Mouse (Mus musculus): Measurements from ENCODE around the gene Elf4.
"Not testable (repeated sequence)": the region's sequence is repeated elsewhere in the genome, so short reads cannot be mapped to it uniquely, and the experiment has no call there.

Elf4 gene

GRCm38 (mm10) chrX:48436082-48436481, 26.9 kb downstream of the Elf4 start:
- DNase-seq (ENCODE audit: low read depth, low spot score) = not testable (repeated sequence)

- DNase-seq (ENCODE audit: low read depth, low spot score) = no peak
These were observed 27.4 kb downstream of the Elf4 start for GRCm38 (mm10) chrX:48435477-48435900.

- DNase-seq (ENCODE audit: low read depth, low spot score) = no peak
These were observed 28.7 kb downstream of the Elf4 start for GRCm38 (mm10) chrX:48434251-48434650.

- no peak for DNase-seq (ENCODE audit: low read depth, low spot score)
These were observed 29.4 kb downstream of the Elf4 start for GRCm38 (mm10) chrX:48433527-48433899.

- no peak for DNase-seq (ENCODE audit: low read depth, low spot score)
These were observed 30.1 kb downstream of the Elf4 start for GRCm38 (mm10) chrX:48432599-48433526.

- DNase-seq (ENCODE audit: low read depth, low spot score) = no peak
These were observed 33.4 kb downstream of the Elf4 start for GRCm38 (mm10) chrX:48429538-48429937.

- no peak for DNase-seq (ENCODE audit: low read depth, low spot score)
These were observed 33.8 kb downstream of the Elf4 start for GRCm38 (mm10) chrX:48429100-48429499.

- no peak for DNase-seq (ENCODE audit: low read depth, low spot score)
These were observed 34.3 kb downstream of the Elf4 start for GRCm38 (mm10) chrX:48428642-48429041.

GRCm38 (mm10) chrX:48428241-48428640, 34.7 kb downstream of the Elf4 start:
- no peak for DNase-seq (ENCODE audit: low read depth, low spot score)

GRCm38 (mm10) chrX:48425280-48425679, 37.7 kb downstream of the Elf4 start:
- no peak for DNase-seq (ENCODE audit: low read depth, low spot score)

GRCm38 (mm10) chrX:48424583-48424982, 38.3 kb downstream of the Elf4 start:
- DNase-seq (ENCODE audit: low read depth, low spot score) = no peak

- no peak for DNase-seq (ENCODE audit: low read depth, low spot score)
These were observed 39.3 kb downstream of the Elf4 start for GRCm38 (mm10) chrX:48423671-48424070.

- DNase-seq (ENCODE audit: low read depth, low spot score) = peak; percentile 54
These were observed 39.9 kb downstream of the Elf4 start for GRCm38 (mm10) chrX:48422986-48423385.

GRCm38 (mm10) chrX:48418417-48418816, 44.5 kb downstream of the Elf4 start:
- no peak for DNase-seq (ENCODE audit: low read depth, low spot score)

GRCm38 (mm10) chrX:48414291-48414690, 48.6 kb downstream of the Elf4 start:
- DNase-seq (ENCODE audit: low read depth, low spot score) = no peak

GRCm38 (mm10) chrX:48412629-48413028, 50.3 kb downstream of the Elf4 start:
- no peak for DNase-seq (ENCODE audit: low read depth, low spot score)

GRCm38 (mm10) chrX:48410388-48410776, 52.5 kb downstream of the Elf4 start:
- no peak for DNase-seq (ENCODE audit: low read depth, low spot score)

- DNase-seq (ENCODE audit: low read depth, low spot score) = peak; percentile 72
These were observed 53.1 kb downstream of the Elf4 start for GRCm38 (mm10) chrX:48409611-48410387.

- DNase-seq (ENCODE audit: low read depth, low spot score) = no peak
These were observed 57.8 kb downstream of the Elf4 start for GRCm38 (mm10) chrX:48405141-48405540.

GRCm38 (mm10) chrX:48399994-48400393, 62.9 kb downstream of the Elf4 start:
- DNase-seq (ENCODE audit: low read depth, low spot score) = no peak

GRCm38 (mm10) chrX:48389380-48389779, 73.6 kb downstream of the Elf4 start:
- no peak for DNase-seq (ENCODE audit: low read depth, low spot score)

GRCm38 (mm10) chrX:48385927-48386326, 77.0 kb downstream of the Elf4 start:
- DNase-seq (ENCODE audit: low read depth, low spot score) = no peak

- DNase-seq (ENCODE audit: low read depth, low spot score) = peak; percentile 16
These were observed 79.3 kb downstream of the Elf4 start for GRCm38 (mm10) chrX:48383643-48384042.
